Mouse (Mus musculus) embryonic facial prominence, embryonic 14.5 days (tissue): Measurements from ENCODE around the gene Prl2c5. TPM values are rescaled to one million over a fixed set of nuclear protein-coding genes. Genes with fewer than 3 reads are reported as not detected.

Source experiments
- polyA plus RNA-seq: library from polyadenylated mRNA; unstranded; fragments of >200 nt; fragmentation: Nextera tagmentation; extraction: Ambion mirVana; gene quantifications from 2 replicates; pipeline ENCODE4 v1.2.1, GENCODE M21; 2014

Prl2c5 gene
- polyA plus RNA-seq, 1 experiment from 2014 or later: not detected

Other genes starting within 250 kb of the Prl2c5 start
- gene Prl2c2, start 177.3 kb upstream of the Prl2c5 start, polyA plus RNA-seq: not detected in 2 replicates
- 11.6 and 12.0 TPM in 2 replicates for gene Gpr137b, start 211.3 kb downstream of the Prl2c5 start, polyA plus RNA-seq